Mouse (Mus musculus) heart, embryonic 14.5 days (tissue): ENCODE measurements around the gene Matn1. TPM values are rescaled to one million over a fixed set of nuclear protein-coding genes. Genes with fewer than 3 reads are reported as not detected.

Experiments
- ATAC-seq: fragments of 200-750 bp; cut with Nextera tagmentation; 2 replicates; pipeline ENCODE4 v1.8.0; 2017; ENCODE audit warnings: low read depth, moderate TSS enrichment; ENCODE audit not compliant: insufficient number of reproducible peaks, insufficient read depth, low FRiP score
- H3K27ac ChIP-seq, 2 experiments: fragments of 200-500 bp in 1 of 2; fragments of 300-500 bp in 1 of 2; sonication (generic) in 1 of 2; replicated peaks in 1 of 2; 2 replicates each; pipeline ENCODE4 v1.5.1; 2012 to 2014; ENCODE audit warnings: low read depth in 2 of 2, low read length in 2 of 2, control low read depth in 1 of 2, mild to moderate bottlenecking in 1 of 2, mixed read lengths in 1 of 2; ENCODE audit not compliant: control insufficient read depth in 1 of 2, insufficient read depth in 1 of 2
- H3K27me3 ChIP-seq: fragments of 300-500 bp; sonication (generic); 2 replicates; pipeline ENCODE4 v1.6.1; 2014; ENCODE audit warnings: mild to moderate bottlenecking, low read length, control low read depth; ENCODE audit not compliant: control insufficient read depth, insufficient read depth
- H3K36me3 ChIP-seq: fragments of 300-500 bp; sonication (generic); 2 replicates; pipeline ENCODE4 v1.6.1; 2014; ENCODE audit warnings: mild to moderate bottlenecking, control low read depth, low read length, mixed read lengths; ENCODE audit not compliant: control insufficient read depth, insufficient read depth
- H3K4me1 ChIP-seq, 2 experiments: fragments of 200-500 bp in 1 of 2; fragments of 300-500 bp in 1 of 2; sonication (generic) in 1 of 2; 2 replicates each; pipeline ENCODE4 v1.6.1; 2012 to 2014; ENCODE audit warnings: low read length in 2 of 2, control low read depth in 1 of 2, mixed read lengths in 1 of 2; ENCODE audit not compliant: control insufficient read depth in 2 of 2, insufficient read depth in 2 of 2
- H3K4me2 ChIP-seq: fragments of 300-500 bp; sonication (generic); 2 replicates; pipeline ENCODE4 v1.6.1; 2014; ENCODE audit warnings: mild to moderate bottlenecking, low read length
- H3K4me3 ChIP-seq, 2 experiments: fragments of 200-500 bp in 1 of 2; fragments of 300-500 bp in 1 of 2; sonication (generic) in 1 of 2; 2 replicates each; pipeline ENCODE4 v1.5.1; 2012 to 2014; ENCODE audit warnings: low read length in 2 of 2, mild to moderate bottlenecking in 2 of 2, control low read depth in 1 of 2, low read depth in 1 of 2, moderate library complexity in 1 of 2; ENCODE audit not compliant: control insufficient read depth in 1 of 2, insufficient read depth in 1 of 2
- H3K9ac ChIP-seq: fragments of 300-500 bp; sonication (generic); 2 replicates; pipeline ENCODE4 v1.6.1; 2014; ENCODE audit warnings: mild to moderate bottlenecking, low read length
- H3K9me3 ChIP-seq: fragments of 300-500 bp; sonication (generic); 2 replicates; pipeline ENCODE4 v1.6.1; 2016; ENCODE audit warnings: low read length, control low read depth; ENCODE audit not compliant: control insufficient read depth
- WGBS: fragments of 180-500 bp; shearing (Covaris S2); extraction: QIAGEN DNeasy Blood & Tissue Kit; methylation state at CpG from one replicate; pipeline ENCODE4 v1.1.7; 2014; 5-methylcytosine and 5-hydroxymethylcytosine counted together
- polyA plus RNA-seq: library from polyadenylated mRNA; unstranded; fragments of >200 nt; fragmentation: Nextera tagmentation; extraction: Ambion mirVana; gene quantifications from 2 replicates; pipeline ENCODE4 v1.2.1, GENCODE M21; 2014

The Matn1 gene
- polyA plus RNA-seq, 1 experiment from 2014 or later, result not detected

DNA sequence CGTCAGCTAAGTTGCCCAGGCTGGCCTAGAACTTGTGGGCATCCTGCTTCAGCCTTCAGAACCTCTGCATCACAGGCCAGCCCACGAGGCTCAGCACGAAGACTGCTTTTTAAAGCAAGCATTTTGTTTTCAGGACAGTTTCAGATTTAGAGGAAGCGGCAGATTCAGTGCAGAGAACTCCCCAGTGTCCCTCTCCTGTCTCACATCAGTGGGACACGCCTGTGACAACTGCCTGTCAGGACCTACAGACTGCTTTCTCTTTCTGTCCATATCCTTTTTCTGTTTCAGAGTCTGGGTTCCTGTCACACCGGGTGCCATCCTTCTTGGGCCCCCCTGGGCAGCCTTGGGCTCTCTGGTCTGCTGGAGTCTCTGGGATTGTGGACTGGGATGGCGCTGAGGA lies 27.5 kb upstream of the Matn1 start:
- ATAC-seq, result no peak

DNA sequence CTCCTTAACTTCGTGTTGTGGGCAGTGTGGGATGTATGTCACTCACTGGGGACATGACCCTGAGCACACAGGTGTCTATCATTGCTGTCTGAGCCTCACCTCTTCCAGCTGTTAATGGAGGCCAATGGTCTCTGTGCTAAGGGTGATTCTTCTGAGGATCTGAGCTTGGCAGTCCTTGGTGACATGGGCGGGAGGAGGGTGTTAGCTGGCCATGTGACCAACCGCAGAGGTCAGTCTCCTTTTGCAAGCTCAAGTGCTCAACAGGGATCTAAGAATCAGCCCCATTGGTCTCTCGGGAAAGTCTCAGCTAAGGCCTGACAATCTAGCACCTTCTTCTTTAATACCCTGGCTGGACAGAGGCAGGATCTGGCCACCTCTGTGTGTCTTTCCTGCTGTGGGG lies 26.6 kb upstream of the Matn1 start:
- ATAC-seq, result no peak
- no peaks in the 10 kb centered on the region for H3K9me3 ChIP-seq
- peaks cover 2 to 21% of the 10 kb centered on the region in 2 experiments; a peak in 3 of 4 replicates for H3K4me1 ChIP-seq
- H3K36me3 ChIP-seq, result no peaks in the 10 kb centered on the region
- WGBS, result 65% methylated on average over 4 of the region's 4 CpGs
- H3K9ac ChIP-seq, result no peak overlapping the region
- no peak overlapping the region for H3K27ac ChIP-seq
- H3K4me3 ChIP-seq, result no peak overlapping the region
- H3K27me3 ChIP-seq, result peaks cover 4% of the 10 kb centered on the region; the same call in 1 of the 2 replicates
- H3K4me2 ChIP-seq, result no peak overlapping the region

More for the DNA sequence above, 27.5 kb upstream of the Matn1 start:
- H3K9ac ChIP-seq, result no peak overlapping the region
- no peak overlapping the region for H3K4me2 ChIP-seq
- H3K27me3 ChIP-seq, result peaks cover 4% of the 10 kb centered on the region; the same call in 1 of the 2 replicates
- 76% methylated on average over 7 of the region's 7 CpGs for WGBS
- no peaks in the 10 kb centered on the region for H3K9me3 ChIP-seq
- no peak overlapping the region for H3K27ac ChIP-seq
- peaks cover 2 to 21% of the 10 kb centered on the region in 2 experiments; a peak in 3 of 4 replicates for H3K4me1 ChIP-seq
- H3K4me3 ChIP-seq, result no peak overlapping the region
- H3K36me3 ChIP-seq, result no peaks in the 10 kb centered on the region

DNA sequence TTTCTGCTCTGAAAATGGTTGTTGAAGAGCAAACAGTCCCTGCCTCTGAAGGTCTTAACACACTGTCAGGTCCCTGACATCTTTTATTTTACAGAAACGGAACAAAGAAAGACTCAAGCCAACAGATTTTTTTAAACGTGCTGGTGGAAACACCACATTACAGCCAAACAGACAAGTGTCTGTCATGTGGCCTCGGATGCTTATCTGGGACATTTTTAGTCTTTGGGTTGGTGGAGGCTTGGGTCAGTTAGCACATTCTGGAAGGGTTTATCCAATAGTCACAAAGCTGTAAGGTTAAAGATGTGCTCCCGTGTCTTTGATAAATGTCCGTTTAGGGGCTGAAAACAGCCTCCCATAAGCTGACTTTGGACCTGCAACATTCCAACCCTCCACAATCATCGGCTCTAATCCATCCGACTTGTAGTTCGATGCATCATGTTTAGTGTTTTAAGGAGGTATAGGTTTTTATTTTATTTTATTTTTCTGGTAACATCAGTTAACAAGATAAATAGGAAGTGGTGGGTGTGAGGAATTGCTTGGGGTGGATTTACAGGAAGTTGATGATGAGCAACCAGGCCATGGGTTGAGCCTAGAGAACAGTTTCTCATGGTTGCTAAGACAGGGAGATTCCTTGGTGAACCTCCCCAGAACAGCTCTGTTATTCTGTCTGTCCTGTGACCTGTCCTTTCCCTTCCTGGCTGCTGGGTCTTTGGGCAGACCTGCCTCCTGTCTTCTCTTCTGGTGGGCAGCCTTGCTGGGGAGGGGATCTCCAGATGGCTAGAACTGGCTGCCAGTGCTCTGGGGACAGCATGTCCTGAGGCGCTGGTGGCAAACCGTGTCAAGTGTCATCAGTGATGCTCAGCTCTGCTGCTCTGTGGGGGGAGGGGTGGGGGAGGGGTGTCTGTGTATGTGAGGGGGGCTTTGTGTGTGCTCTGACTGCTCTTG lies 25.1 kb upstream of the Matn1 start:
- no peak for ATAC-seq
- H3K27ac ChIP-seq, result no peak overlapping the region
- H3K9me3 ChIP-seq, result no peaks in the 10 kb centered on the region
- no peak overlapping the region for H3K4me3 ChIP-seq
- H3K4me1 ChIP-seq, result peaks cover 2 to 21% of the 10 kb centered on the region in 2 experiments; a peak in 3 of 4 replicates
- no peaks in the 10 kb centered on the region for H3K36me3 ChIP-seq
- H3K4me2 ChIP-seq, result no peak overlapping the region
- H3K9ac ChIP-seq, result no peak overlapping the region
- WGBS, result 62% methylated on average over 10 of the region's 10 CpGs
- peaks cover 4% of the 10 kb centered on the region; the same call in 1 of the 2 replicates for H3K27me3 ChIP-seq

GRCm38 (mm10) chr4:130919750-130920356 lies 24.3 kb upstream of the Matn1 start:
- Histone ChIP-seq H3K9ac (no peak overlapping the region), H3K27me3 (peaks cover 4% of the 10 kb centered on the region; the same call in 1 of the 2 replicates), H3K27ac (no peak overlapping the region), H3K4me2 (no peak overlapping the region), H3K36me3 (no peaks in the 10 kb centered on the region), H3K4me3 (no peak overlapping the region), H3K9me3 (no peaks in the 10 kb centered on the region), H3K4me1 (peaks cover 2 to 15% of the 10 kb centered on the region in 2 experiments; a peak in 3 of 4 replicates)
- WGBS, result 55% methylated on average over 9 of the region's 9 CpGs
- no peak for ATAC-seq

DNA sequence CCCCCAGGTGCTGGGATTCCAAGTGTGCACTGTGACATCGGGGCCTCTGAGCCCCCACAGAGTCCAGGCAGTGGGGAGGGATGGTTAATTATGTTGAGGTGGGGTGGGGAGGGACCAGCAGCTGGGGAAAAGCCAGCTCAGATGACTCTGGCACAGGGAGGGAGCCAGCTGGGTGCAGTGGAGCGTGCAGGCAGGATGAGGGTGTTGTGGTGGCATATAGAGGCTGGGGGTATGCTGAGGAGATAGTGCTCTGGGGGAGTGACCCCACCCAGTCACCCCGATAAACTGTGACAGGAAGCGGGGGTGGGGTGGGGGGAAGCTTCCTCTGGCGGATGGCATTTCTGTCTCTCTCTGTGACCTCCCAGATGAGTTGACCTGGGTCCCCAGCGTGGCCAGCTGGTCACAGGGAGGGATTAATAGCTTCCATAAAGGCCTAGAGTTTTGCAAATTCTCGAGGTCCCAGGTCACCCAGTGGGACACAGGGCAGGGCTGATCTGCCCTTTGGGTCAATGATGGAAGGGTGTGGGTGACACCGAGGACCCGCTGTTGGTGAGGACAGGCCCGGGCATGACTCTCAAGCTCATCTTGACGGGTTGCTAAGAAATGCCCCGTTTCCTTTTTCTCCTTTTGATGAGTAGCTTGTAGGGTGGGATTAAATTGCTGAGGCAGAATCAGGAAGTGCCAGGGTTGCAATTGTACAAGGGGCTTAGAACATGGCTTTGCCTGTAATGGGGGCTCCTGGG lies 23.1 kb upstream of the Matn1 start:
- ATAC-seq, result no peak
- 51% methylated on average over 12 of the region's 12 CpGs for WGBS
- peaks cover 2 to 11% of the 10 kb centered on the region in 2 experiments; a peak in 2 of 4 replicates for H3K4me1 ChIP-seq

GRCm38 (mm10) chr4:130921986-130922385 lies 22.2 kb upstream of the Matn1 start:
- Histone ChIP-seq H3K36me3 (no peaks in the 10 kb centered on the region), H3K4me3 (no peak overlapping the region), H3K9ac (no peak overlapping the region), H3K4me1 (peaks cover 2 to 11% of the 10 kb centered on the region in 2 experiments; a peak in 2 of 4 replicates), H3K4me2 (no peak overlapping the region), H3K27ac (no peak overlapping the region), H3K27me3 (peaks cover 4% of the 10 kb centered on the region; the same call in 1 of the 2 replicates), H3K9me3 (no peaks in the 10 kb centered on the region)
- WGBS, result 69% methylated on average over 10 of the region's 10 CpGs
- ATAC-seq, result no peak

More for the DNA sequence above, 23.1 kb upstream of the Matn1 start:
- Histone ChIP-seq H3K4me2 (no peak overlapping the region), H3K9ac (no peak overlapping the region), H3K4me3 (no peak overlapping the region), H3K27me3 (peaks cover 4% of the 10 kb centered on the region; the same call in 1 of the 2 replicates), H3K9me3 (no peaks in the 10 kb centered on the region), H3K27ac (no peak overlapping the region), H3K36me3 (no peaks in the 10 kb centered on the region)

DNA sequence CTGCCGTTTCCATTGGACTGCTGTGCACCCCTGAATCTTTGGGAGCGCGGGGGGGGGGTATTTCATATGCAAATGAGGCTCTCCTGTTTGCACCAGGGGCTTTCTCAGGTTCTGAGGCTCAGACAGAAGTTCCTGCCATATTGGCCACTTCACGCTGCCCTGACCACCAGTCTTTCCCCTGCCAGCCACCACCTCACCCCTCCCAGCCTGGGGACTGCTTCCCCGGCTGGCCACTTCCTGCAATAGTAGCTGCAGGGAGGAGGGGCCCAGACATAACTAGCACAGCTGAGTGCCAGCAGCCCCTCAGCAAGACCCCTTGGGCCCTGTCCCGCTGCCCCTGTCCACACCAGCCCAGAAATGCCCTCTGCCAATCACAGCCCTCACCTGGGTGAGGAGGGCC lies 17.9 kb upstream of the Matn1 start:
- ATAC-seq, result no peak
- WGBS, result 60% methylated on average over 6 of the region's 6 CpGs
- no peaks in the 10 kb centered on the region for H3K4me1 ChIP-seq
- no peaks in the 10 kb centered on the region for H3K36me3 ChIP-seq
- H3K27me3 ChIP-seq, result no peaks in the 10 kb centered on the region
- H3K4me3 ChIP-seq, result no peak overlapping the region
- no peak overlapping the region for H3K27ac ChIP-seq
- no peak overlapping the region for H3K9ac ChIP-seq
- no peak overlapping the region for H3K4me2 ChIP-seq
- H3K9me3 ChIP-seq, result no peaks in the 10 kb centered on the region
